Mouse (Mus musculus) C2C12 (cell line): ENCODE results near the gene Atox1. TPM values are rescaled to one million over a fixed set of nuclear protein-coding genes. Genes with fewer than 3 reads are reported as not detected.

Source experiments
- H3K27me3 ChIP-seq: one replicate; pipeline ENCODE4 v1.6.1; 2011; ENCODE audit not compliant: control insufficient read depth, insufficient read depth, insufficient read length
- H3K36me3 ChIP-seq: one replicate; pipeline ENCODE4 v1.6.1; 2011; ENCODE audit not compliant: control insufficient read depth, insufficient read depth
- H3K4me3 ChIP-seq: one replicate; pipeline ENCODE4 v1.5.1; 2011; ENCODE audit warnings: mild to moderate bottlenecking, control low read depth; ENCODE audit not compliant: poor library complexity, insufficient read depth, severe bottlenecking
- H3K79me2 ChIP-seq: one replicate; pipeline ENCODE4 v1.6.1; 2011; ENCODE audit not compliant: control insufficient read depth, insufficient read depth
- H3K79me3 ChIP-seq: one replicate; pipeline ENCODE4 v1.6.1; 2011; ENCODE audit warnings: low read depth, control low read depth
- H3ac ChIP-seq: one replicate; pipeline ENCODE3; 2011; ENCODE audit warnings: low read depth; ENCODE audit not compliant: control insufficient read depth, insufficient read length
- CEBPB ChIP-seq: IDR thresholded peaks from one replicate; pipeline ENCODE4 v1.6.1; 2011; ENCODE audit warnings: low read depth, mild to moderate bottlenecking, control low read depth, moderate library complexity
- CTCF ChIP-seq: IDR thresholded peaks from one replicate; pipeline ENCODE4 v1.5.1; 2011; ENCODE audit not compliant: control insufficient read depth, insufficient read depth, insufficient read length
- FOSL1 ChIP-seq: IDR thresholded peaks from one replicate; pipeline ENCODE4 v1.8.0; 2011; ENCODE audit warnings: mild to moderate bottlenecking, low read length; ENCODE audit not compliant: poor library complexity, insufficient read depth, severe bottlenecking
- MAX ChIP-seq: IDR thresholded peaks from one replicate; pipeline ENCODE4 v1.6.1; 2011; ENCODE audit warnings: mild to moderate bottlenecking, control low read depth
- MYOD1 ChIP-seq: IDR thresholded peaks from one replicate; pipeline ENCODE4 v1.6.1; 2011; ENCODE audit warnings: low read depth; ENCODE audit not compliant: control insufficient read depth, insufficient read length
- MYOG ChIP-seq: IDR thresholded peaks from one replicate; pipeline ENCODE4 v1.6.1; 2011; ENCODE audit not compliant: control insufficient read depth, insufficient read length; ENCODE audit errors: extremely low read depth
- USF1 ChIP-seq: IDR thresholded peaks from one replicate; pipeline ENCODE4 v1.6.1; 2011; ENCODE audit warnings: low read depth, mild to moderate bottlenecking, control low read depth, moderate library complexity
- polyA plus RNA-seq: library from polyadenylated mRNA; unstranded; fragments of >200 nt; fragmentation: generic; extraction: Trizol; gene quantifications from one replicate; pipeline ENCODE4 v1.2.1, GENCODE M21; 2012; ENCODE audit warnings: missing spikeins

The Atox1 gene
- polyA plus RNA-seq, 1 experiment: 365 TPM

GRCm38 (mm10) chr11:55410005-55410404 lies 51.0 kb downstream of the Atox1 start:
- no peak overlapping the region for H3ac ChIP-seq
- no peak overlapping the region for H3K4me3 ChIP-seq
- no peak for TF ChIP-seq CEBPB
- no peak for TF ChIP-seq MYOG
- no peak for TF ChIP-seq MYOD1
- TF ChIP-seq USF1: no peak
- no peak for TF ChIP-seq FOSL1
- TF ChIP-seq CTCF: no peak
- no peak for TF ChIP-seq MAX
- peaks cover 59% of the 10 kb centered on the region for H3K79me2 ChIP-seq
- H3K27me3 ChIP-seq: no peaks in the 10 kb centered on the region
- H3K79me3 ChIP-seq: peaks cover 58% of the 10 kb centered on the region
- peaks cover 92% of the 10 kb centered on the region for H3K36me3 ChIP-seq

- no peaks in the 10 kb centered on the region for H3K27me3 ChIP-seq
- no peak overlapping the region for H3K4me3 ChIP-seq
- H3K79me2 ChIP-seq: peaks cover 34% of the 10 kb centered on the region
- TF ChIP-seq MYOD1 (no peak), CEBPB (no peak), MYOG (no peak), CTCF (no peak), USF1 (no peak), MAX (no peak), FOSL1 (no peak)
- peaks cover 33% of the 10 kb centered on the region for H3K79me3 ChIP-seq
- peaks cover 94% of the 10 kb centered on the region for H3K36me3 ChIP-seq
- H3ac ChIP-seq: no peak overlapping the region
These were observed 53.9 kb downstream of the Atox1 start for GRCm38 (mm10) chr11:55407133-55407532.

GRCm38 (mm10) chr11:55405601-55406469 lies 55.2 kb downstream of the Atox1 start:
- Histone ChIP-seq H3K4me3 (no peak overlapping the region), H3K79me2 (peaks cover 28% of the 10 kb centered on the region), H3K27me3 (no peaks in the 10 kb centered on the region), H3K79me3 (peaks cover 20% of the 10 kb centered on the region), H3ac (no peak overlapping the region), H3K36me3 (peaks cover 95% of the 10 kb centered on the region)
- no peak for TF ChIP-seq MYOD1
- no peak for TF ChIP-seq CEBPB
- TF ChIP-seq USF1: no peak
- TF ChIP-seq FOSL1: no peak
- TF ChIP-seq CTCF: no peak
- no peak for TF ChIP-seq MYOG
- TF ChIP-seq MAX: no peak

GRCm38 (mm10) chr11:55404659-55405457 lies 56.2 kb downstream of the Atox1 start:
- Histone ChIP-seq H3K27me3 (no peaks in the 10 kb centered on the region), H3K79me3 (peaks cover 11% of the 10 kb centered on the region), H3K36me3 (peaks cover 92% of the 10 kb centered on the region), H3K4me3 (no peak overlapping the region), H3K79me2 (peaks cover 18% of the 10 kb centered on the region), H3ac (no peak overlapping the region)
- no peak for TF ChIP-seq CEBPB
- TF ChIP-seq FOSL1: no peak
- no peak for TF ChIP-seq CTCF
- TF ChIP-seq MYOG: no peak
- TF ChIP-seq MAX: no peak
- TF ChIP-seq USF1: no peak
- TF ChIP-seq MYOD1: no peak

- Histone ChIP-seq H3K4me3 (no peak overlapping the region), H3K36me3 (peaks cover 88% of the 10 kb centered on the region), H3K79me3 (peaks cover 4% of the 10 kb centered on the region), H3ac (no peak overlapping the region), H3K27me3 (no peaks in the 10 kb centered on the region), H3K79me2 (peaks cover 10% of the 10 kb centered on the region)
- TF ChIP-seq MYOD1 (no peak), FOSL1 (no peak), MYOG (no peak), MAX (no peak), CEBPB (no peak), CTCF (no peak), USF1 (no peak)
These were observed 60.2 kb downstream of the Atox1 start for GRCm38 (mm10) chr11:55400863-55401262.
